11 mouse cellular contexts compared by ENCODE assay signal in genomic region chr9:31278651-31279050, GRCm38 (mm10). TPM values are rescaled to one million over a fixed set of nuclear protein-coding genes. Genes with fewer than 3 reads are reported as not detected.
A peak's percentile ranks its signal among the peaks of the same experiment; 100 is the strongest.
DNase-seq lines count a peak whose midpoint lies in the region; ATAC-seq and TF ChIP-seq lines count a peak whose summit lies in the region.
"Had no signal": no experiment of that assay in that cellular context is flagged by ENCODE, and none has a peak within 500 bp of the region (broad histone marks: within the 10 kb centered on the region; RNA-seq: fewer than 3 reads in every experiment).

No protein-coding gene starts in this region.

- H3K4me2 ChIP-seq in neural tube, embryonic 11.5 days (ENCODE audit: low read depth), result no peak overlapping the region
- no peak overlapping the region for H3K4me2 ChIP-seq in limb, embryonic 12.5 days
- no peak overlapping the region for H3K4me2 ChIP-seq in stomach, embryonic 16.5 days (ENCODE audit: low read depth, low read length)

- intact Hi-C loops in heart, adult 2 months (cut with DNase I), result loop anchor here (2.0 kb wide), 1 partner anchor 56 kb away; no protein-coding TSS in a partner anchor

- no peak overlapping the region for H3K9ac ChIP-seq in heart, adult 2 months (ENCODE audit: low read depth, low read length)
- no peak overlapping the region for H3K9ac ChIP-seq in neural tube, embryonic 11.5 days (ENCODE audit: low read length)
- no peak overlapping the region for H3K9ac ChIP-seq in limb, embryonic 12.5 days (replicated peaks)
- H3K9ac ChIP-seq in stomach, embryonic 16.5 days (ENCODE audit: low read length), result 0 out of 2 replicates have a peak overlapping the region, but pooled peaks have one; percentile 20

- H3K79me2 ChIP-seq in heart, adult 2 months (replicated peaks; ENCODE audit: control insufficient read depth, insufficient read depth, low read length), result no peaks in the 10 kb centered on the region

- TF ChIP-seq EP300 in heart, adult 2 months (IDR thresholded peaks at IDR 0.05; ENCODE audit: insufficient read depth, low read depth, low read length), result no peak

- no peak for TF ChIP-seq CTCF in heart, adult 2 months (IDR thresholded peaks at IDR 0.05)

- no peak for ATAC-seq in neural tube, embryonic 11.5 days (ENCODE audit: insufficient read depth, low FRiP score, low TSS enrichment)
- ATAC-seq in limb, embryonic 12.5 days (ENCODE audit: insufficient number of reproducible peaks, insufficient read depth, low FRiP score, low TSS enrichment, low read depth), result no peak
- ATAC-seq in stomach, embryonic 16.5 days (ENCODE audit: insufficient read depth, low FRiP score), result no peak
- ATAC-seq in inflammation-experienced regulatory T-cells, adult 6 months, result no peak

- no peaks in the 10 kb centered on the region for H3K9me3 ChIP-seq in neural tube, embryonic 11.5 days (ENCODE audit: control insufficient read depth, low read length)
- no peaks in the 10 kb centered on the region for H3K9me3 ChIP-seq in limb, embryonic 12.5 days
- no peaks in the 10 kb centered on the region for H3K9me3 ChIP-seq in stomach, embryonic 16.5 days (replicated peaks; ENCODE audit: control insufficient read depth, low read length)

- DNase-seq in heart, adult 2 months, result no peak
- no peak for DNase-seq in heart, adult 11 months
- no peak for DNase-seq in neural tube, embryonic 11.5 days (ENCODE audit: low spot score)
- no peak for DNase-seq in neural tube, embryonic 10.5 days (ENCODE audit: extremely low spot score, low spot score)
- DNase-seq in spleen, postnatal 36 days (ENCODE audit: low spot score in 2 of 2), result no peak
- DNase-seq: lung, postnatal 4 days; right cerebral cortex, postnatal 25 days had no signal

- H3K27ac ChIP-seq in heart, adult 2 months, result peak overlapping the region; percentile 99
- peak overlapping the region; percentile 100; the same call in 1 of the 2 replicates for H3K27ac ChIP-seq in neural tube, embryonic 11.5 days (ENCODE audit: low read depth, low read length)
- H3K27ac ChIP-seq in limb, embryonic 12.5 days, result peak overlapping the region; percentile 99
- H3K27ac ChIP-seq in stomach, embryonic 16.5 days (ENCODE audit: low read length), result peak overlapping the region; percentile 98

- H3K36me3 ChIP-seq in heart, adult 2 months (ENCODE audit: control insufficient read depth, insufficient read depth, low read length), result no peaks in the 10 kb centered on the region
- H3K36me3 ChIP-seq in neural tube, embryonic 11.5 days (ENCODE audit: control insufficient read depth, insufficient read depth, low read length), result no peaks in the 10 kb centered on the region
- H3K36me3 ChIP-seq in limb, embryonic 12.5 days, result no peaks in the 10 kb centered on the region
- no peaks in the 10 kb centered on the region for H3K36me3 ChIP-seq in stomach, embryonic 16.5 days (ENCODE audit: control insufficient read depth, insufficient read depth, low read length)

- no peak for TF ChIP-seq POLR2A in heart, adult 2 months (IDR thresholded peaks at IDR 0.05; ENCODE audit: insufficient read depth, low read depth, low read length)

- 85% methylated on average over 7 of the region's 7 CpGs for WGBS in heart, adult 2 months
- WGBS in neural tube, embryonic 11.5 days, result 68% methylated on average over 7 of the region's 7 CpGs
- WGBS in limb, embryonic 12.5 days, result 88% methylated on average over 7 of the region's 7 CpGs
- 62% methylated on average over 7 of the region's 7 CpGs for WGBS in stomach, embryonic 16.5 days

- no peaks in the 10 kb centered on the region for H3K27me3 ChIP-seq in heart, adult 2 months (ENCODE audit: control insufficient read depth, insufficient read depth, low read length)
- no peaks in the 10 kb centered on the region for H3K27me3 ChIP-seq in neural tube, embryonic 11.5 days (ENCODE audit: control insufficient read depth, insufficient read depth, low read length)
- H3K27me3 ChIP-seq in limb, embryonic 12.5 days, result no peaks in the 10 kb centered on the region
- no peaks in the 10 kb centered on the region for H3K27me3 ChIP-seq in stomach, embryonic 16.5 days (ENCODE audit: control insufficient read depth, insufficient read depth, low read length)
- H3K27me3 ChIP-seq: CH12.LX had no signal

- peaks cover 7% of the 10 kb centered on the region for H3K4me1 ChIP-seq in heart, adult 2 months (ENCODE audit: control insufficient read depth, insufficient read depth, low read length)
- H3K4me1 ChIP-seq in neural tube, embryonic 11.5 days (ENCODE audit: control insufficient read depth, insufficient read depth, low read length), result peaks cover 18% of the 10 kb centered on the region
- peaks cover 26% of the 10 kb centered on the region for H3K4me1 ChIP-seq in limb, embryonic 12.5 days (replicated peaks)
- peaks cover 15% of the 10 kb centered on the region; the same call in 1 of the 2 replicates for H3K4me1 ChIP-seq in stomach, embryonic 16.5 days (ENCODE audit: control insufficient read depth, insufficient read depth, low read length)

- no peak overlapping the region for H3K4me3 ChIP-seq in heart, adult 2 months
- H3K4me3 ChIP-seq in neural tube, embryonic 11.5 days (ENCODE audit: low read depth, low read length), result no peak overlapping the region
- H3K4me3 ChIP-seq in limb, embryonic 12.5 days (replicated peaks), result no peak overlapping the region
- H3K4me3 ChIP-seq in stomach, embryonic 16.5 days (replicated peaks; ENCODE audit: low read length), result no peak overlapping the region

RNA-seq across cellular contexts. Expression of gene Prdm10, which starts 1.7 kb away (rescaled TPM):
- 1 to 10 TPM; 5.1 to 5.4 TPM for total RNA-seq in heart, adult 2 months (2021)
- polyA plus RNA-seq in heart, adult 2 months (2012; rRNA removed), result 4.8 and 5.7 TPM in 2 replicates
- 7.6 and 9.2 TPM in 2 replicates for polyA plus RNA-seq in neural tube, embryonic 11.5 days (2014; fragmentation: Nextera tagmentation; extraction: Ambion mirVana)
- polyA plus RNA-seq in limb, embryonic 12.5 days (2016; fragmentation: Nextera tagmentation; extraction: Ambion mirVana), result 6.3 and 6.4 TPM in 2 replicates
- polyA plus RNA-seq in stomach, embryonic 16.5 days (2015; fragmentation: Nextera tagmentation; extraction: Ambion mirVana), result 4.8 and 5.2 TPM in 2 replicates
- polyA plus RNA-seq in inflammation-experienced regulatory T-cells, adult 6 months (2017; shearing (Covaris generic)), result 1 to 10 TPM; 7.7 to 9.0 (median 8.5) TPM
